Mouse (Mus musculus): Measurements from ENCODE around the gene Sdhaf2. TPM values are rescaled to one million over a fixed set of nuclear protein-coding genes. Genes with fewer than 3 reads are reported as not detected.

Gene Sdhaf2
- total and polyA plus RNA-seq, 2 experiments from 2014 or later, result 56.1 to 66.2 TPM

DNA sequence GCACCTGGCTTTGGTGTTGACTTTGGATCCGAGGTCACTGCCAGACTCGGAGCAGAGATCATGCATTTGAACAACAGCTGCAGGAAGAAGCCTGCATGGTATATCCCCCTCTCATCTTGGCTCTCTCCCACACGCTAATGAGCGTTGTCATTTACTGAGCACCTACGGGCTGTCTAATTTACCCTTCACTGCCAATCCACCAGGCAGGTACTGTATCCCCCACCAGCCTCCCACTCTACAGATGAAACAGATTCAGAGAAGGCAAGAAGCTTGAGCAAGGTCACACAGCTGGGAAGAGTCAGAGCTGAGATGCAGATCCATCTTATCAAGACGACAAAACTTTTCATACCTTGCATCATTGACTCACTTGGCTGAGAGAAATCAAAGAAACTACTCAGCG is 64.4 kb downstream of the Sdhaf2 start:
- Histone ChIP-seq H3K27ac (ENCODE audit: low read depth) (no peak overlapping the region), H3K4me3 (ENCODE audit: low read depth, low read length) (no peak overlapping the region), H3K36me3 (replicated peaks; ENCODE audit: control insufficient read depth, insufficient read depth, low read length) (no peaks in the 10 kb centered on the region), H3K9me3 (replicated peaks; ENCODE audit: control insufficient read depth, low read length) (no peaks in the 10 kb centered on the region), H3K27me3 (ENCODE audit: control insufficient read depth, insufficient read depth, low read length) (peaks cover 85% of the 10 kb centered on the region), H3K4me1 (ENCODE audit: control insufficient read depth, insufficient read depth) (no peaks in the 10 kb centered on the region), H3K4me2 (ENCODE audit: low read depth, low read length) (no peak overlapping the region), H3K9ac (replicated peaks; ENCODE audit: low read depth, low read length) (no peak overlapping the region)
- TF ChIP-seq CTCF (IDR thresholded peaks at IDR 0.05; ENCODE audit: low read depth) (no peak), EP300 (IDR thresholded peaks at IDR 0.05; ENCODE audit: low read depth) (no peak)
- no peak for ATAC-seq (ENCODE audit: insufficient read depth, low read depth)
- WGBS, result 35% methylated on average over 7 of the region's 7 CpGs
- DNase-seq (ENCODE audit: low spot score), result no peak

DNA sequence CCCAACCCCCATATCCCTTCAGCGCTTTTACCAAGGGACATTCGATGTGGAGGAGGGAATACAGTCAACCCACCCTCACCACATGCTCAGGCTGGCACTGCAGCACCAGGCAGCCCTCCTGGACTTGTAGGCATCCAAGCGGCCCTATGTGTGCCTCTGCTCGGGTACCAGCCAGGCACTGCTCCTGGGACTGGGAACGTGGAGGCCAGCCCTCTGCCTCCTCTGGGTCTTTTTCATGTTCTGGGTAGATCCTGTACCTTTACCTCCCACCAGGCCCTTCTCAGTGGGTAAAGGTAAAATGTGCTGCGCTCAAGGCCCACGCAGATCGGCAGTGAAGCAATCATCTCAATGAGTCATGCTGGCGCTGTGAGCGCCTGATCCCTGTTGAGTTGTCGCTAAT is 66.0 kb downstream of the Sdhaf2 start:
- TF ChIP-seq EP300 (IDR thresholded peaks at IDR 0.05; ENCODE audit: low read depth) (no peak), CTCF (IDR thresholded peaks at IDR 0.05; ENCODE audit: low read depth) (no peak)
- Histone ChIP-seq H3K36me3 (replicated peaks; ENCODE audit: control insufficient read depth, insufficient read depth, low read length) (no peaks in the 10 kb centered on the region), H3K9ac (replicated peaks; ENCODE audit: low read depth, low read length) (no peak overlapping the region), H3K9me3 (replicated peaks; ENCODE audit: control insufficient read depth, low read length) (no peaks in the 10 kb centered on the region), H3K4me2 (ENCODE audit: low read depth, low read length) (no peak overlapping the region), H3K27ac (ENCODE audit: low read depth) (no peak overlapping the region), H3K27me3 (ENCODE audit: control insufficient read depth, insufficient read depth, low read length) (peaks cover 94% of the 10 kb centered on the region), H3K4me3 (ENCODE audit: low read depth, low read length) (no peak overlapping the region), H3K4me1 (ENCODE audit: control insufficient read depth, insufficient read depth) (no peaks in the 10 kb centered on the region)
- WGBS, result 48% methylated on average over 11 of the region's 11 CpGs
- DNase-seq (ENCODE audit: low spot score) (no peak), ATAC-seq (ENCODE audit: insufficient read depth, low read depth) (no peak)

DNA sequence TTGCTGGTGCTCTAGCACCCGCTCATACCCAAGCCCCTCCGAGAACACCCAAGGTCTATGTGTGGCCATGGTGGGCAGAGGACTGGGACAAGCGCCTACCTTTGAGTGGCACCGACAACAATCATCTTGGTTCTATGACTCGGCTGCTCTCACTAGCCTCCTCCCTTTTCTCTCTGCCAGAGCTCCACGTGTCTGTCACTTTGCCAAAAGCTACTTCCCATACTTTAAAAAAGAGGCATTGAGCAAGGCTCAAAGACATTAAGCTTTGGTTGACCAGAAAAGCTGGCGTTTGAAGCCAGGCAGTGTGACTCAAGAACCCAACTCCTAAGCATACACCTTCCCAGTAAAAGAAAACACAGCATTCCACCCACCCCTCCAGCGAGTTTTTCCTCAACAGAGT is 67.8 kb downstream of the Sdhaf2 start:
- 12% methylated on average over 8 of the region's 8 CpGs for WGBS
- ATAC-seq (ENCODE audit: insufficient read depth, low read depth), result no peak

GRCm38 (mm10) chr19:10457484-10457800 is 68.5 kb downstream of the Sdhaf2 start:
- peak overlapping the region; percentile 57 for H3K4me2 ChIP-seq (ENCODE audit: low read depth, low read length)
- no peak overlapping the region for H3K27ac ChIP-seq (ENCODE audit: low read depth)
- H3K9ac ChIP-seq (replicated peaks; ENCODE audit: low read depth, low read length), result no peak overlapping the region
- H3K36me3 ChIP-seq (replicated peaks; ENCODE audit: control insufficient read depth, insufficient read depth, low read length), result no peaks in the 10 kb centered on the region
- under 1% methylated on average over 34 of the region's 34 CpGs for WGBS
- H3K27me3 ChIP-seq (ENCODE audit: control insufficient read depth, insufficient read depth, low read length), result peaks cover 96% of the 10 kb centered on the region
- H3K9me3 ChIP-seq (replicated peaks; ENCODE audit: control insufficient read depth, low read length), result no peaks in the 10 kb centered on the region
- peak overlapping the region; percentile 38 for H3K4me3 ChIP-seq (ENCODE audit: low read depth, low read length)
- no peaks in the 10 kb centered on the region for H3K4me1 ChIP-seq (ENCODE audit: control insufficient read depth, insufficient read depth)
- TF ChIP-seq EP300 (IDR thresholded peaks at IDR 0.05; ENCODE audit: low read depth) (no peak), CTCF (IDR thresholded peaks at IDR 0.05; ENCODE audit: low read depth) (no peak)
- DNase-seq (ENCODE audit: low spot score) (no peak), ATAC-seq (ENCODE audit: insufficient read depth, low read depth) (peak; percentile 27)

More for the DNA sequence above, 67.8 kb downstream of the Sdhaf2 start:
- DNase-seq (ENCODE audit: low spot score), result peak; percentile 39
- Histone ChIP-seq H3K4me2 (ENCODE audit: low read depth, low read length) (peak overlapping the region; percentile 57; the same call in 1 of the 2 replicates), H3K4me3 (ENCODE audit: low read depth, low read length) (no peak overlapping the region; the same call in 1 of the 2 replicates), H3K9me3 (replicated peaks; ENCODE audit: control insufficient read depth, low read length) (no peaks in the 10 kb centered on the region), H3K9ac (replicated peaks; ENCODE audit: low read depth, low read length) (no peak overlapping the region), H3K4me1 (ENCODE audit: control insufficient read depth, insufficient read depth) (no peaks in the 10 kb centered on the region), H3K27me3 (ENCODE audit: control insufficient read depth, insufficient read depth, low read length) (peaks cover 97% of the 10 kb centered on the region), H3K27ac (ENCODE audit: low read depth) (no peak overlapping the region), H3K36me3 (replicated peaks; ENCODE audit: control insufficient read depth, insufficient read depth, low read length) (no peaks in the 10 kb centered on the region)
- TF ChIP-seq CTCF (IDR thresholded peaks at IDR 0.05; ENCODE audit: low read depth), result no peak
- no peak for TF ChIP-seq EP300 (IDR thresholded peaks at IDR 0.05; ENCODE audit: low read depth)

GRCm38 (mm10) chr19:10456752-10457483 is 69.0 kb downstream of the Sdhaf2 start, which contains the start of gene Lrrc10b:
Lrrc10b (minus strand) TSS chr19:10457473.
- TF ChIP-seq EP300 (IDR thresholded peaks at IDR 0.05; ENCODE audit: low read depth) (no peak), CTCF (IDR thresholded peaks at IDR 0.05; ENCODE audit: low read depth) (peak; percentile 35)
- no peaks in the 10 kb centered on the region for H3K4me1 ChIP-seq (ENCODE audit: control insufficient read depth, insufficient read depth)
- no peak within 1 kb of the TSS for H3K27ac ChIP-seq (ENCODE audit: low read depth)
- H3K4me3 ChIP-seq (ENCODE audit: low read depth, low read length), result peak within 1 kb of the TSS; percentile 38
- DNase-seq (ENCODE audit: low spot score), result peak; percentile 46
- no peaks in the 10 kb centered on the region for H3K9me3 ChIP-seq (replicated peaks; ENCODE audit: control insufficient read depth, low read length)
- H3K9ac ChIP-seq (replicated peaks; ENCODE audit: low read depth, low read length), result no peak within 1 kb of the TSS
- under 1% methylated on average over 78 of the region's 96 CpGs for WGBS
- H3K36me3 ChIP-seq (replicated peaks; ENCODE audit: control insufficient read depth, insufficient read depth, low read length), result no peaks in the 10 kb centered on the region
- ATAC-seq (ENCODE audit: insufficient read depth, low read depth), result peak; percentile 29
- H3K4me2 ChIP-seq (ENCODE audit: low read depth, low read length), result peak within 1 kb of the TSS; percentile 57
- peaks cover 91% of the 10 kb centered on the region for H3K27me3 ChIP-seq (ENCODE audit: control insufficient read depth, insufficient read depth, low read length)

DNA sequence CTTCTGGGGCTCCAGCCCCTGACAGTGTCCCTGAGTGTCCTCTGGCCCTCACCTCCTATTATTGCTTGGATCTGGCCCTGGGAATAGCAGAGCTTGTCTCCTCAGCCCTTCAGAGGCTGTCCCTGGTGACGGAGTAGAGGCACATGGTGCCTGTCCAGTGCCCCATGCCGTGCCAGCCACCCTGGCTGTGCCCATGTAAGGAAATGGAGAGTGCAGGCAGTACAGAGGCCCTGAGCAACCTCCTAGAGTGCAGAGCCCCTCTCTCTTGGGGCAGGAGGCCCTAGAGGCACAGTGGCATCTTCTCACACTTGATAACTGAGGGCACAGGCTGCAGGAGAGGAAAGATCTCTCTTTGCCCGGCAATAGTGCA is 70.5 kb downstream of the Sdhaf2 start:
- DNase-seq (ENCODE audit: low spot score), result no peak
- peaks cover 84% of the 10 kb centered on the region for H3K27me3 ChIP-seq (ENCODE audit: control insufficient read depth, insufficient read depth, low read length)

More for the DNA sequence above, 70.5 kb downstream of the Sdhaf2 start:
- Histone ChIP-seq H3K9ac (replicated peaks; ENCODE audit: low read depth, low read length) (no peak overlapping the region), H3K4me2 (ENCODE audit: low read depth, low read length) (no peak overlapping the region), H3K36me3 (replicated peaks; ENCODE audit: control insufficient read depth, insufficient read depth, low read length) (no peaks in the 10 kb centered on the region), H3K4me1 (ENCODE audit: control insufficient read depth, insufficient read depth) (no peaks in the 10 kb centered on the region), H3K4me3 (ENCODE audit: low read depth, low read length) (no peak overlapping the region), H3K9me3 (replicated peaks; ENCODE audit: control insufficient read depth, low read length) (no peaks in the 10 kb centered on the region), H3K27ac (ENCODE audit: low read depth) (no peak overlapping the region)
- ATAC-seq (ENCODE audit: insufficient read depth, low read depth), result no peak
- WGBS, result 68% methylated on average over 3 of the region's 3 CpGs
- TF ChIP-seq EP300 (IDR thresholded peaks at IDR 0.05; ENCODE audit: low read depth) (no peak), CTCF (IDR thresholded peaks at IDR 0.05; ENCODE audit: low read depth) (no peak)

Measured in heart, postnatal 0 days (tissue).